9 mouse cellular contexts compared by ENCODE assay signal in genomic region chr17:28208314-28208612, GRCm38 (mm10). TPM values are rescaled to one million over a fixed set of nuclear protein-coding genes. Genes with fewer than 3 reads are reported as not detected.
A peak's percentile ranks its signal among the peaks of the same experiment; 100 is the strongest.
DNase-seq lines count a peak whose midpoint lies in the region; ATAC-seq and TF ChIP-seq lines count a peak whose summit lies in the region.
"Had no signal": no experiment of that assay in that cellular context is flagged by ENCODE, and none has a peak within 500 bp of the region (broad histone marks: within the 10 kb centered on the region; RNA-seq: fewer than 3 reads in every experiment).

No protein-coding gene starts in this region.

- WGBS in kidney, embryonic 14.5 days = 66% methylated on average over 8 of the region's 8 CpGs
- 79% methylated on average over 8 of the region's 8 CpGs for WGBS in intestine, embryonic 14.5 days
- 84% methylated on average over 8 of the region's 8 CpGs for WGBS in midbrain, embryonic 13.5 days

- no peaks in the 10 kb centered on the region for H3K27me3 ChIP-seq in kidney, embryonic 14.5 days (ENCODE audit: control insufficient read depth, insufficient read depth, low read length)
- no peaks in the 10 kb centered on the region for H3K27me3 ChIP-seq in intestine, embryonic 14.5 days (replicated peaks; ENCODE audit: control insufficient read depth, insufficient read depth, low read length)
- H3K27me3 ChIP-seq in midbrain, embryonic 13.5 days = no peaks in the 10 kb centered on the region

- peak overlapping the region; percentile 50; the same call in 1 of the 2 replicates for H3K9ac ChIP-seq in kidney, embryonic 14.5 days (ENCODE audit: low read depth, low read length)
- H3K9ac ChIP-seq in intestine, embryonic 14.5 days (ENCODE audit: low read length) = no peak overlapping the region
- H3K9ac ChIP-seq in midbrain, embryonic 13.5 days (replicated peaks) = peak overlapping the region; percentile 46; the same call in 1 of the 2 replicates

- H3K27ac ChIP-seq in kidney, embryonic 14.5 days (ENCODE audit: low read depth, low read length) = no peak overlapping the region
- peak overlapping the region; percentile 81 for H3K27ac ChIP-seq in bone marrow macrophage, adult 2 months (ENCODE audit: insufficient read depth, low read depth, low read length)
- no peak overlapping the region for H3K27ac ChIP-seq in intestine, embryonic 14.5 days (ENCODE audit: low read depth)
- no peak overlapping the region for H3K27ac ChIP-seq in midbrain, embryonic 13.5 days

- no peak for ATAC-seq in kidney, embryonic 14.5 days (ENCODE audit: low FRiP score, low TSS enrichment)
- ATAC-seq in intestine, embryonic 14.5 days (replicated peaks; ENCODE audit: low FRiP score, low TSS enrichment, low read depth) = no peak
- no peak for ATAC-seq in midbrain, embryonic 13.5 days
- no peak for ATAC-seq in CD4-positive, CD25-positive, alpha-beta regulatory T cell, adult 4 months

- peaks cover 16% of the 10 kb centered on the region for H3K4me1 ChIP-seq in kidney, embryonic 14.5 days (ENCODE audit: control insufficient read depth, insufficient read depth, low read length)
- H3K4me1 ChIP-seq in bone marrow macrophage, adult 2 months (ENCODE audit: control insufficient read depth, insufficient read depth, low read length) = peaks cover 25% of the 10 kb centered on the region
- peaks cover 14% of the 10 kb centered on the region for H3K4me1 ChIP-seq in intestine, embryonic 14.5 days (replicated peaks; ENCODE audit: control insufficient read depth, insufficient read depth, low read length)
- H3K4me1 ChIP-seq in midbrain, embryonic 13.5 days (replicated peaks) = peaks cover 9% of the 10 kb centered on the region

- DNase-seq in kidney, adult 11 months = no peak
- DNase-seq in intestine, embryonic 14.5 days (ENCODE audit: low spot score) = no peak
- DNase-seq in layer of hippocampus, adult 8-10 months (ENCODE audit: low spot score in 2 of 2) = no peak
- no peak for DNase-seq in gastrocnemius, postnatal 10 days
- DNase-seq: cerebellum, adult 9-11 months had no signal

- H3K4me3 ChIP-seq in kidney, embryonic 14.5 days (ENCODE audit: low read length) = no peak overlapping the region; the same call in 1 of the 2 replicates
- H3K4me3 ChIP-seq in bone marrow macrophage, adult 2 months (ENCODE audit: insufficient read depth, low read length) = peak overlapping the region; percentile 72
- no peak overlapping the region for H3K4me3 ChIP-seq in intestine, embryonic 14.5 days (ENCODE audit: low read depth, low read length)
- H3K4me3 ChIP-seq in midbrain, embryonic 13.5 days (replicated peaks) = no peak overlapping the region

- peak overlapping the region; percentile 43; the same call in 1 of the 2 replicates for H3K4me2 ChIP-seq in kidney, embryonic 14.5 days (replicated peaks; ENCODE audit: low read depth, low read length)
- peak overlapping the region; percentile 57 for H3K4me2 ChIP-seq in intestine, embryonic 14.5 days (ENCODE audit: low read length)
- H3K4me2 ChIP-seq in midbrain, embryonic 13.5 days (replicated peaks) = peak overlapping the region; percentile 31

- no peak for TF ChIP-seq CTCF in bone marrow macrophage, adult 2 months (IDR thresholded peaks at IDR 0.05; ENCODE audit: low read depth, low read length)

- peaks cover 12% of the 10 kb centered on the region for H3K36me3 ChIP-seq in kidney, embryonic 14.5 days (ENCODE audit: control insufficient read depth, insufficient read depth, low read length)
- H3K36me3 ChIP-seq in intestine, embryonic 14.5 days (ENCODE audit: control insufficient read depth, insufficient read depth, low read length) = peaks cover 11% of the 10 kb centered on the region
- peaks cover 15% of the 10 kb centered on the region for H3K36me3 ChIP-seq in midbrain, embryonic 13.5 days

- no peak for TF ChIP-seq POLR2A in bone marrow macrophage, adult 2 months (IDR thresholded peaks at IDR 0.05; ENCODE audit: borderline replicate concordance, low read depth, low read length)

- H3K9me3 ChIP-seq in kidney, embryonic 14.5 days (ENCODE audit: control insufficient read depth, low read length) = no peaks in the 10 kb centered on the region
- no peaks in the 10 kb centered on the region for H3K9me3 ChIP-seq in intestine, embryonic 14.5 days (ENCODE audit: control insufficient read depth, low read length)
- H3K9me3 ChIP-seq in midbrain, embryonic 13.5 days = no peaks in the 10 kb centered on the region

RNA-seq across cellular contexts. Expression of gene Def6, which starts 0.7 kb away (rescaled TPM):
- polyA plus RNA-seq in kidney, embryonic 14.5 days (2014; fragmentation: Nextera tagmentation; extraction: Ambion mirVana) = 2.7 and 3.5 TPM in 2 replicates
- polyA plus RNA-seq in bone marrow macrophage, adult 2 months (2012; ENCODE audit: insufficient read depth, insufficient read length, missing spikeins) = 41.4 and 44.7 TPM in 2 replicates
- polyA plus RNA-seq in intestine, embryonic 14.5 days (2014; fragmentation: Nextera tagmentation; extraction: Ambion mirVana) = 1.9 and 2.6 TPM in 2 replicates
- 4.5 and 5.6 TPM in 2 replicates for polyA plus RNA-seq in midbrain, embryonic 13.5 days (2015; fragmentation: Nextera tagmentation; extraction: Ambion mirVana)
- 10 to 100 TPM; 30.3 to 34.6 TPM for polyA plus RNA-seq in CD4-positive, CD25-positive, alpha-beta regulatory T cell, adult 4 months (2017; shearing (Covaris generic))
- total RNA-seq in layer of hippocampus, adult 8-10 months (2022) = 1 to 10 TPM; 2.9 to 6.5 (median 3.5) TPM
- total RNA-seq in gastrocnemius, postnatal 10 days (2021) = 1 to 10 TPM; 3.6 to 7.5 TPM

RNA-seq across cellular contexts. Expression of gene Ppard, which starts 24.2 kb away (rescaled TPM):
- 2.3 and 3.5 TPM in 2 replicates for polyA plus RNA-seq in kidney, embryonic 14.5 days (2014; fragmentation: Nextera tagmentation; extraction: Ambion mirVana)
- polyA plus RNA-seq in bone marrow macrophage, adult 2 months (2012; ENCODE audit: insufficient read depth, insufficient read length, missing spikeins) = 29.5 and 30.6 TPM in 2 replicates
- polyA plus RNA-seq in intestine, embryonic 14.5 days (2014; fragmentation: Nextera tagmentation; extraction: Ambion mirVana) = 2.1 and 2.5 TPM in 2 replicates
- polyA plus RNA-seq in midbrain, embryonic 13.5 days (2015; fragmentation: Nextera tagmentation; extraction: Ambion mirVana) = 0.84 and 1.4 TPM in 2 replicates
- 1 to 10 TPM; 2.6 to 4.6 TPM for polyA plus RNA-seq in CD4-positive, CD25-positive, alpha-beta regulatory T cell, adult 4 months (2017; shearing (Covaris generic))
- total RNA-seq in layer of hippocampus, adult 8-10 months (2022) = 10 to 100 TPM; 24.5 to 27.5 (median 26.7) TPM
- 10 to 100 TPM; 30.2 to 31.5 TPM for total RNA-seq in gastrocnemius, postnatal 10 days (2021)

RNA-seq across cellular contexts. Expression of gene Zfp523, which starts 31.3 kb away (rescaled TPM):
- polyA plus RNA-seq in kidney, embryonic 14.5 days (2014; fragmentation: Nextera tagmentation; extraction: Ambion mirVana) = 38.0 and 39.7 TPM in 2 replicates
- 7.7 and 12.0 TPM in 2 replicates for polyA plus RNA-seq in bone marrow macrophage, adult 2 months (2012; ENCODE audit: insufficient read depth, insufficient read length, missing spikeins)
- polyA plus RNA-seq in intestine, embryonic 14.5 days (2014; fragmentation: Nextera tagmentation; extraction: Ambion mirVana) = 31.8 and 32.4 TPM in 2 replicates
- 44.2 and 45.6 TPM in 2 replicates for polyA plus RNA-seq in midbrain, embryonic 13.5 days (2015; fragmentation: Nextera tagmentation; extraction: Ambion mirVana)
- polyA plus RNA-seq in CD4-positive, CD25-positive, alpha-beta regulatory T cell, adult 4 months (2017; shearing (Covaris generic)) = 1 to 10 TPM; 2.9 to 5.5 TPM
- total RNA-seq in layer of hippocampus, adult 8-10 months (2022) = 100 to 1,000 TPM in 2 of 4 experiments, 10 to 100 TPM in 2; 91.9 to 107 (median 101) TPM
- total RNA-seq in gastrocnemius, postnatal 10 days (2021) = 10 to 100 TPM; 24.6 to 26.6 TPM
